Mouse (Mus musculus) testis, adult 2 months (tissue): ENCODE results near the gene Odf3l2. TPM values are rescaled to one million over a fixed set of nuclear protein-coding genes. Genes with fewer than 3 reads are reported as not detected.

Source experiments
- H3K27ac ChIP-seq: fragments of 200-500 bp; 2 replicates; pipeline ENCODE4 v1.5.1; 2012; ENCODE audit warnings: low read depth, low read length; ENCODE audit not compliant: control insufficient read depth, insufficient read depth
- H3K27me3 ChIP-seq: fragments of 200-500 bp; 2 replicates; pipeline ENCODE4 v1.6.1; 2012; ENCODE audit warnings: mild to moderate bottlenecking, low read length, moderate library complexity; ENCODE audit not compliant: control insufficient read depth, insufficient read depth
- H3K36me3 ChIP-seq: fragments of 200-500 bp; 2 replicates; pipeline ENCODE4 v1.6.1; 2012; ENCODE audit warnings: mild to moderate bottlenecking, low read length; ENCODE audit not compliant: control insufficient read depth, insufficient read depth
- H3K4me1 ChIP-seq: fragments of 200-500 bp; 2 replicates; pipeline ENCODE4 v1.6.1; 2012; ENCODE audit warnings: low read length; ENCODE audit not compliant: control insufficient read depth, insufficient read depth
- H3K4me3 ChIP-seq: fragments of 200-500 bp; 2 replicates; pipeline ENCODE4 v1.5.1; 2012; ENCODE audit warnings: low read depth, mild to moderate bottlenecking, low read length, moderate library complexity, mixed read lengths; ENCODE audit not compliant: control insufficient read depth
- CTCF ChIP-seq: fragments of 200-500 bp; IDR thresholded peaks from 2 replicates; pipeline ENCODE4 v1.5.1; 2012; ENCODE audit warnings: low read depth, mild to moderate bottlenecking, inconsistent platforms, low read length, moderate library complexity; ENCODE audit not compliant: control insufficient read depth, insufficient read depth, insufficient replicate concordance
- POLR2A ChIP-seq: fragments of 200-500 bp; IDR thresholded peaks from 2 replicates; pipeline ENCODE4 v1.6.1; 2012; ENCODE audit warnings: low read depth, mild to moderate bottlenecking, inconsistent platforms, low read length, moderate library complexity; ENCODE audit not compliant: control insufficient read depth
- polyA plus RNA-seq: library from polyadenylated mRNA; depleted of rRNA; stranded (reverse); fragments of >200 nt; gene quantifications from 2 replicates; pipeline ENCODE4 v1.2.3, GENCODE M21; 2012

Odf3l2 gene
- polyA plus RNA-seq, 1 experiment, result not detected

DNA sequence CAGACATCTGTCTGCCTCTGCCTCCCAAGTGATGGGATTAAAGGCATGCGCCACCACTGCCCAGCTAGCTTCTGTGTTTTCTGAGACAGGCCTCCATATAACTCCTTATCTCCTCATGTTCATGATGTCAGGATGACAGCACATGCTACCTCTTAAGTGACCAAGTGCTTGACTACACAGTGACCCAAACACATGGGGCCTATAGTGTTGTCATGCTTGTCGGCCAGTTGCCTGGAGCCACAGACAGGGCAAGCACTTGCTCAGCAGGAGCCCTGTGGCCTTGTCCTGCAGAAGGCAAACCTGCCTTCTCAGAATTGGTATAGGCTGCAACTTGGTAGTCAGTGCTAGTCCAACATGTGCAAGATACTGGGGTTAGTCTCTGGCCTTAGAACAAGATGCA lies 40.7 kb upstream of the Odf3l2 start:
- H3K36me3 ChIP-seq, result no peaks in the 10 kb centered on the region; the same call in 1 of the 2 replicates
- H3K27ac ChIP-seq, result no peak overlapping the region
- H3K4me3 ChIP-seq, result no peak overlapping the region; the same call in 1 of the 2 replicates
- peaks cover 6% of the 10 kb centered on the region for H3K4me1 ChIP-seq
- TF ChIP-seq POLR2A (peak; percentile 51; the same call in 1 of the 2 replicates), CTCF (no peak)
- no peaks in the 10 kb centered on the region for H3K27me3 ChIP-seq

DNA sequence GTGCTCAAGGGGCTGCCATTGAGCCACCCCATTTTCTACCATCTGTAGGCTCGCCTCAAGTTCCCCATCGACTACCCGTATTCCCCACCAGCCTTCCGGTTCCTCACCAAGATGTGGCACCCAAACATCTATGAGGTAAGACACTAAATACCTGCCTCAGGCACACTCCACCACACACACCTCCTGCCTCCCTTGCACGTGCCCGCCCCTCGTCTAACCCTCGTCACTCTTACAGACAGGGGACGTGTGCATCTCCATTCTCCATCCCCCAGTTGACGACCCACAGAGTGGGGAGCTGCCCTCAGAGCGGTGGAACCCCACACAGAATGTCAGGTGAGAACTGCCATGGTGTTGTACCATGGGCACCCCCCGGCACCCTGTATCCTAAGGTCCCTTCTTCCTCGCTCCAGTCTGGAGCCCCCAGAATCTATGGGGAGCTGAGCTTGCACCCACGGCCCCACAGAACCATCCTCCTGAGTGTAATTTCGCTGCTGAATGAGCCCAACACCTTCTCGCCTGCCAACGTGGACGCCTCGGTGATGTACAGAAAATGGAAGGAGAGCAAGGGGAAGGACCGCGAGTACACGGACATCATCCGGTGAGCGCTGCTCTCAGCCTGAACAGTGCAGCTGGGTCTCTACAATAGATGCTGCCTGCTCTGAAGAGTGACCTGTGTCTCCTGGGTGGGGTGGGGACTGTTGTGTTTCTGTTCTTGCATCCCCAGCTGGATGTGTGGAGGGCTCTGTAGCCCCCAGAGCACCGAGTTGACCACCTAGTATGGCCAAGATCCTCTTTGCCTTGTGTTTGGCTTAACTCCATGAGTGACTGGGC lies 39.4 kb upstream of the Odf3l2 start:
- Histone ChIP-seq H3K27ac (no peak overlapping the region), H3K27me3 (no peaks in the 10 kb centered on the region), H3K36me3 (no peaks in the 10 kb centered on the region; the same call in 1 of the 2 replicates), H3K4me3 (peak overlapping the region; percentile 83), H3K4me1 (peaks cover 10% of the 10 kb centered on the region)
- TF ChIP-seq POLR2A (no peak), CTCF (no peak)

DNA sequence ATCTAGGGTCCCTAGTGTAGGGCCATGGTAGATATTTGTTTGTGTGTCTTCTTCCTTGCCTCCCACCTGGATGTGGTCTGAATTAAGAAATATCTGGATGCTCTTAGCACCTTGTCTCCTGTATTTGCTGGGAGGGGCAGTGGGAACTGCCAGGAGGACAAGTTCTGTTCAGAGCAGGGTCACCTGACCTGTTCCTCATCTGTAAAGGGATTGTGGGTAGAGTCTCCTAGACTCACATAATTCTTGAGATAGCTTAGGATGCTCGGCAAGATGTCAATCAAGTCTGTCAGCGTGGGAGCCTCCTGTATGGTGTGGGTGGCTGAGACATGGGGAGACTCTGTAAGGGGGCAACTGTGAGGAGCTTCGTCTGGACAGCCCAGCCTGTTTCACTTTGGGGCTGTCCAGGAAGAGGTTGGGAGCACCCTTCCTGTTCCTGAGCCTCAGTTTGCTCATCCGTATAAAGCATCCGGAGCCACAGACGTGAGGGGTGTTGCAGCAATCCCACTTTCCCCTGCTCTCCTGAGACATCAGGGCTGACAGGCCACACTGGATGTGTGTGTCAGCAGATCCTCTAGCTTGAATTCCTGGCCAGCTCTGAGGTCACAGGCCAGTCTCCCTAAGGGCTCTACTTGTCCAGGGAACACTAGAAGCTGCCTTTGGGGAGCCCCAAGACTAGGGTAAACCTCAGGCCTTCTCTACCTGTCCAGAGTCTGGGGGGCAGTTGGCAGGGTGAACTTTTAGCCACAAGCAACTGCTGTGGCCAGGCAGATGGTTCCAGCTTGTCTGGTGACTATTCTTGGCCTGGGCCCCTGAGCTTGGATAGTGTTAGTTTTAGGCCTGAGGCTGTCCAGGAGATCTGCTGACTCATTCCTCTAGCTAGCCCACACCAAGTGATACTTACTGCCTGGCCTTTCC lies 38.4 kb upstream of the Odf3l2 start:
- H3K27ac ChIP-seq, result peak overlapping the region; percentile 39; the same call in 1 of the 2 replicates
- no peaks in the 10 kb centered on the region for H3K27me3 ChIP-seq
- H3K4me1 ChIP-seq, result peaks cover 10% of the 10 kb centered on the region
- H3K4me3 ChIP-seq, result peak overlapping the region; percentile 83
- no peaks in the 10 kb centered on the region; the same call in 1 of the 2 replicates for H3K36me3 ChIP-seq
- no peak for TF ChIP-seq POLR2A
- TF ChIP-seq CTCF, result no peak

DNA sequence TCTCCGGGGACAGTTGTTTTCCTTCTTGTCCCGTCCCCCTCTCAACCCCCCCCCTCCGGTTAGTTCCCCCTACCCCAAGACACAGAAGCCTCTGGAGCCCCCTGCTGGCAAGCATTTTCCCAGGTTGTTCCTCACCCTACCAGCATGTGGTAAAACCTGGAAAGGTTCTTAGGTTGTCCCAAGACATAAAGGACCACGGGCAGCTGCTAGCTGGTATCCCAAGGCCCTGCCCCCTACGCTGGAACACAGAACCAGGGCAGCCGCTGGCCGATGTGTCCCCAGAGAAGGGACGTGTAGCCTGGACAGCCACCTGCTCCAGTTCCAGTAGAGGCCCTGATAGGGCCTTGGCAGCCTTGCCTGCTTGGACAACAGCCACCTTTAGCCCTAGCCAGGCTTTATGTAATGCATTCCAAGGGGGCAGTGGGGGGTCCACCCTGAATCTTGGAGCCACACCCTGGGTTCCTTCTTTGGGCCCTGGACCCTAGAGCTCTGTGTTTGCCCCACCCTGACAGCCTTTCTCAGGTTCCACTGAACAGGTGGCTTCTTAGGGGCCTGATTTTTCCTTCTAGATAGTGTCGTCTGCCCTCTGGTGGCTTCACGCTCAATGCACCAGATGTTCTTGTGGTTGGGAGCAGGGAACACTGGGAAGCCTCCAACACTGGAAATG lies 37.5 kb upstream of the Odf3l2 start:
- TF ChIP-seq POLR2A, result no peak
- TF ChIP-seq CTCF, result no peak
- H3K27ac ChIP-seq, result no peak overlapping the region; the same call in 1 of the 2 replicates

DNA sequence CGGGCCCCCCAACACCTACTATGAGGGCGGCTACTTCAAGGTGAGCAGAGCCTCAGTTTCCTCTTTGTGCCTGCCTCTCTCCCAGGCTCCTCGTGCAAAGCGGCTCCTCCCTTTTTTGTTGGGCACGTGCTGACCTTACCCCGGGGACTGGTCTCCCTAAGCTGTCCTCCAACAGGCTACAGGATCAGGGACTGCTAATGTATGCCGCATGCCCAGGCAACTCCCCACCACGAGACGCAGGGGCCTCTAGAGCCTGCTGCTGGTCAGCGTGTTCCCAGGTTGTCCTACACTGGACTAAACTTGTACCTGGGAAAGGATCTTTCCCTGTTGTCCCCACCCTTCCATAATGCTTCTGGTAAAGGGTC lies 37.0 kb upstream of the Odf3l2 start:
- Histone ChIP-seq H3K27me3 (no peaks in the 10 kb centered on the region), H3K4me3 (peak overlapping the region; percentile 98), H3K4me1 (peaks cover 10% of the 10 kb centered on the region), H3K36me3 (no peaks in the 10 kb centered on the region; the same call in 1 of the 2 replicates), H3K27ac (peak overlapping the region; percentile 71)
- no peak for TF ChIP-seq CTCF
- no peak for TF ChIP-seq POLR2A

More for the DNA sequence above, 37.5 kb upstream of the Odf3l2 start:
- H3K27me3 ChIP-seq, result no peaks in the 10 kb centered on the region
- H3K4me3 ChIP-seq, result peak overlapping the region; percentile 98
- peaks cover 10% of the 10 kb centered on the region for H3K4me1 ChIP-seq
- no peaks in the 10 kb centered on the region; the same call in 1 of the 2 replicates for H3K36me3 ChIP-seq

DNA sequence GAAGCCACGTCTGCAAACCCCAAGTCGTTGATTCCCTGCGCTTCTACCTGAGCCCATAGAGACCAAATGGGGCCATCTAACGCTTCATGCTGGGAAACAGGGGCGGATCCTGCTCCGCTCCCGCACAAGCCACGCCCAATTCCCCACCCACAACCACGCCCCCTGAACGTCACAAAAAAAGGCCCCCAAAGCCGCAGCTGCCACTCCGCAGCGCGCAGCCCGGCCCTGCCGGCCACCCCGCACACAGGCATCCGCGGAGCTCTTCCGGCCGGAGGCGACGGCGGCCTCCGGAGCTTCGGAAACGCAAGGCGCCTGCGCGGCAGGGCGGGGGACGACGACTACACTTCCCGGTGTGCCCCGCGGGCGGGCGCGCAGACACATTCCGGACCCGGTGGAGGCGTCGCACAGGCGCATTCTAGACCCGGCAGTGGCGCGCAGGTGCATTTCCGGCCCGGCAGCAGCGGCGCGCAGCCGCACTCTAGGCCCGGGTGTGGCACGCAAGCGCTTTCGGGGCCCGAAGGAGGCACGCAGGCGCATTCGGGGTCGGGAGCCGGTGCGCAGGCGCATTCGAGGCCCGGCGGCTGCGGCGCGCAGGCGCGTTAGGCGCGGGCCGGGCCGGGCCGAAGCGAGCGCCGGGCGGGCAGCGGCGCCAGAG lies 36.2 kb upstream of the Odf3l2 start, which contains the start of gene Cdc34:
Cdc34 (plus strand) TSS at position 605 of the 655 bp plus-strand sequence.
- no peaks in the 10 kb centered on the region for H3K27me3 ChIP-seq
- TF ChIP-seq CTCF, result 0 out of 2 replicates have a peak, but pooled peaks have one; percentile 12
- peak; percentile 95 for TF ChIP-seq POLR2A
- H3K4me3 ChIP-seq, result peak within 1 kb of the TSS; percentile 98
- peaks cover 10% of the 10 kb centered on the region for H3K4me1 ChIP-seq
- H3K36me3 ChIP-seq, result no peaks in the 10 kb centered on the region
- H3K27ac ChIP-seq, result peak within 1 kb of the TSS; percentile 86
